Mouse (Mus musculus): ENCODE data around the gene Galp.

- TF ChIP-seq POLR2A (IDR thresholded peaks at IDR 0.05; ENCODE audit: low read depth, low read length): no peak
- no peak for TF ChIP-seq CTCF (IDR thresholded peaks at IDR 0.05; ENCODE audit: borderline replicate concordance, insufficient read depth, low read length)
Measured at GRCm38 (mm10) chr7:6182882-6183281, 14.0 kb upstream of the Galp start.
